Mouse (Mus musculus) left cerebral cortex, adult 8-10 months (tissue): Measurements from ENCODE around the gene Tbc1d22b. TPM values are rescaled to one million over a fixed set of nuclear protein-coding genes. Genes with fewer than 3 reads are reported as not detected.
A peak's percentile ranks its signal among the peaks of the same experiment; 100 is the strongest.
"Not testable (repeated sequence)": the region's sequence is repeated elsewhere in the genome, so short reads cannot be mapped to it uniquely, and the experiment has no call there.

Experiments used
- DNase-seq, 2 experiments: peaks; one replicate each; pipeline ENCODE4 v3.0.0; 2022; ENCODE audit warnings: low spot score in 2 of 2
- total RNA-seq, 4 experiments: library from RNA; stranded (reverse); gene quantifications; 2 replicates each; pipeline ENCODE4 v1.2.4; 2022

Tbc1d22b gene
- total RNA-seq, 4 experiments from 2014 or later = 35.6 to 39.5 (median 38.4) TPM

GRCm38 (mm10) chr17:29589221-29589898 is 39.8 kb downstream of the Tbc1d22b start:
- DNase-seq = no peak

GRCm38 (mm10) chr17:29595891-29596770 is 46.5 kb downstream of the Tbc1d22b start:
- no peak for DNase-seq

GRCm38 (mm10) chr17:29596771-29597132 is 47.2 kb downstream of the Tbc1d22b start:
- no peak for DNase-seq

- no peak for DNase-seq
Measured at GRCm38 (mm10) chr17:29599051-29599450, 49.5 kb downstream of the Tbc1d22b start.

- DNase-seq = no peak
Measured at GRCm38 (mm10) chr17:29599537-29599936, 50.0 kb downstream of the Tbc1d22b start.

GRCm38 (mm10) chr17:29601391-29601790 is 51.8 kb downstream of the Tbc1d22b start:
- DNase-seq = no peak

GRCm38 (mm10) chr17:29603283-29603682 is 53.7 kb downstream of the Tbc1d22b start:
- peak in 1 of 2 experiments; percentile 85 for DNase-seq

GRCm38 (mm10) chr17:29613453-29613852 is 63.9 kb downstream of the Tbc1d22b start:
- not testable (repeated sequence) for DNase-seq

- peak; percentile 88 for DNase-seq
Measured at GRCm38 (mm10) chr17:29614115-29615023, 64.8 kb downstream of the Tbc1d22b start, which contains the start of the genes Rnf8 and Gm28043. Gene Rnf8, plus strand, starts transcription at chr17:29614790. Gene Gm28043, plus strand, starts transcription at chr17:29614876.

GRCm38 (mm10) chr17:29615024-29615551 is 65.5 kb downstream of the Tbc1d22b start:
- no peak for DNase-seq

- DNase-seq = no peak
Measured at GRCm38 (mm10) chr17:29615616-29616015, 66.0 kb downstream of the Tbc1d22b start.

- no peak for DNase-seq
Measured at GRCm38 (mm10) chr17:29619231-29619630, 69.6 kb downstream of the Tbc1d22b start.

- no peak for DNase-seq
Measured at GRCm38 (mm10) chr17:29623488-29623887, 73.9 kb downstream of the Tbc1d22b start.

GRCm38 (mm10) chr17:29627285-29627684 is 77.7 kb downstream of the Tbc1d22b start:
- DNase-seq = no peak

- no peak for DNase-seq
Measured at GRCm38 (mm10) chr17:29628946-29629345, 79.4 kb downstream of the Tbc1d22b start.

- no peak for DNase-seq
Measured at GRCm38 (mm10) chr17:29629620-29630019, 80.0 kb downstream of the Tbc1d22b start.

GRCm38 (mm10) chr17:29632312-29632711 is 82.7 kb downstream of the Tbc1d22b start:
- DNase-seq = no peak

GRCm38 (mm10) chr17:29635492-29635891 is 85.9 kb downstream of the Tbc1d22b start:
- DNase-seq = no peak

GRCm38 (mm10) chr17:29636118-29636517 is 86.5 kb downstream of the Tbc1d22b start:
- DNase-seq = no peak

GRCm38 (mm10) chr17:29637377-29637776 is 87.8 kb downstream of the Tbc1d22b start:
- DNase-seq = no peak

GRCm38 (mm10) chr17:29637895-29638294 is 88.3 kb downstream of the Tbc1d22b start:
- no peak for DNase-seq
